Mouse (Mus musculus): Measurements from ENCODE around the gene Ndst4. TPM values are rescaled to one million over a fixed set of nuclear protein-coding genes. Genes with fewer than 3 reads are reported as not detected.

The Ndst4 gene
- total RNA-seq, 1 experiment from 2014 or later, result not detected

DNA sequence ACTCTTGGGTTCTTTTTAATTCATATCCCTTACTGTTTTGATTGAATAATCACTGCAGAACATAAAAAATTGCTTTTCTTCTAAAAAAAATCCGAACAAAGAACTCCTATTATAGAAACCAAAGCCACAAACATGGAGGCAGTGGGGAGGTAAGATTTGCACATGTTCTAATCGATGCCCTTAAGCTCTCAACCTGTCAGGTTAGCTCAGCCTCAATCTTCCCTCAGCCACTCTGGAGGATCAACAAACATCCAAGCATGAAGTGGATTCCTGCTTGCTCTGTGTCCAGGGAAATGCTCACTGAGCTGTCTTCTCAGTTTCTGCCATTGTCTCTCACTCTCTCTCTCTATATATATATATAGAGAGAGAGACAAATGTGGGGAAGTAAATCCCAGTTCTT is 283.7 kb downstream of the Ndst4 start:
- ATAC-seq (ENCODE audit: extremely low read depth, insufficient number of reproducible peaks, low FRiP score, poor library complexity, severe bottlenecking), result no peak

DNA sequence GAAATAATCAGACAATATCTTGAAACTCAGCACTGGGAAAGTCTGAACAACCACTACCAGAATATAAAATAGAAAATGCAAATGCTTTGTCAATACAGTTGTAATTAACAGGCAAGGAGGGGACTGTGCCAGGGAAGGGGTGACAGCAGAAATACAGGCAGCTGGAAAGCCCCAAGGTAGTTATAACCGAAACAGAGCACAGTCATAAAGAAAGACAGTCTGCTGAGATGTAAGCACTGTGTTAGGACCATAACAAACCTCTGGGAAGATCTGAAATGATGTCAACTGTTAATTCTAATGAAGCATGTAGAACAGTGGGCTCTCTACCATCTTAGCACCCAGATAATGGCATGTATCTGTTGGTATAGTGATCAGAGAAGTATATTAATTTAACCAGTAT is 287.1 kb downstream of the Ndst4 start:
- ATAC-seq (ENCODE audit: extremely low read depth, insufficient number of reproducible peaks, low FRiP score, poor library complexity, severe bottlenecking), result no peak

DNA sequence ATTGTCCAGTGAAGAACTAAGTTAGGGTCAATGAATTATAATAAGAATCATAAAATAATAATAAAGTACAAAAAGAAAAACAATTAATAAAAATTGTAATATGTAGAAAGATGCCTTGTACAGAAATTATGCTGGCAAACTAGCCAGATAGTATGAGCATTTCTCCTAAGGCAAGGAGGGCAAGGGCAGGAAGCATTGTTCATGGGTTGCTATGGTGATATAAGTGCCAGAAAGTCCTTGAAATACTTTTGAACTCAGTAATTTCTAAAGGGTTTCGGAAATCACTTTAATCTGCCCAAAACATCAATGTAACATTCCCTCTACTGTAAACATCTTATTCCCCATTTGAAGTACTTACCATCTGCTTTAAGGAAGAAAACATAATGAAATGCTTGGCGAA is 319.1 kb downstream of the Ndst4 start:
- no peak for ATAC-seq (ENCODE audit: extremely low read depth, insufficient number of reproducible peaks, low FRiP score, poor library complexity, severe bottlenecking)

DNA sequence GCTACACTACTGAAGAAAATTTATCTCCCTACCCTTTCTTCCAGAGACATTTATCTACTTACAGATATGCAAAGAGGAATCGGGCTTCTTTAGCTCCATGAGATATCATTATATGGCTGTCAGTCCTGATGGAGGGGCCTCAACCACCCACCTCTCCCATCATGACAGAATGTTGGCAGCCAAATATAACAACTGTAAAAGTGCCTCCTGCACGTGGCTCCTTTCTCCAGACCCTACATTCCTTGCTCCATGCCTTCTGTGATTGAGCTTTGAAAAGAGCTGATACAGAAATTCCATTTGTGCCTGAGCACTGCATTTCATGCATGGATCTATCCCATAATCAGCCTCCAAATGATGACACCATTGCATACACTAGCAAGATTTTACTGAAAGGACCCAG is 331.1 kb downstream of the Ndst4 start:
- no peak for ATAC-seq (ENCODE audit: extremely low read depth, insufficient number of reproducible peaks, low FRiP score, poor library complexity, severe bottlenecking)

DNA sequence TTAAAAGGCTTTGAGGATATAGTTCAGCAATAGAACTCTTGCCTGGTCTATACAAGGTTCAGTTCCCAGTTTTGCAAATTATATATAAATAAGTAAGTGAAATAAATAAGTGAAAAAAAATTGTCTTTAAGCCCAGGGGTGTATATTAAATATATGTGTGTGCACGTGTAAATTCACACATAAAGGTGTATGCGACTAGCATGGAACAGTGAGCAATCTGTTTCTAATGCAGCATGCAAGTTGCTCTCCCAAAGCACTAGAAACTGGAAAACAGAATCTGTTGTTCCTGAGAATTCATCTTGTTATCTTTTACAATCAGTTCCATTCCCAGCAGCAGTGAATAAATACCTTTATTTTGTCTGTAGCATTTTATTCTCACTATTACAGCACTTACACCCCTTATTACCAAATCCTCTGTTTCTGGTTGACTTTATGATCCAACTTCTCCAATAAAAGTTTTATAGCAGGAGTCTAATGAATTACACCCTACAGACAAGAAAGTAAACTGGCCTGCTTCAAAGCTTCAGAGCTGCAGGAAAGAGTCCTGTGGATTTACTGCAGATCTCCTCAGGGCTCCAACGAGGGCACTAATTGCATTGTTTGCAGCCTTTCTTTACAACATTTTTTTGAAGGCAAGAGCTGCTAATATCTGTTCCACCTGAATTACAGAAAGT is 340.7 kb downstream of the Ndst4 start:
- no peak for ATAC-seq (ENCODE audit: extremely low read depth, insufficient number of reproducible peaks, low FRiP score, poor library complexity, severe bottlenecking)

DNA sequence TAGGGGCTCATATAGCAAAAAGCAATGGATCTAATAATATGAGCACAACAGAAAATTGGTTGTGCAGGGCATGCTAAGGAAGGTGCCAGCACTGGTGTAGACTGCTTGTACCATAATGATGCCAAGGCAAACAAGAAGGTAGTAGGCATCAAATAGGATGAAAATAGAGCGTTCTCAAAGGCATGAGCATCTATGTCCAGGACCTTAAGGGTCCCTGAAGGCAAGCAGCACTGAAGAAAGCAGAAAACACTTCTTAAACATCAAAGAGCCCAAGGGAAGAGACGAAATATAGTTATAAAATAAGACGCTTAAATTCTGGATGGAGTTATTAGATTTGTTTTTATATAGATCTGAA is 341.2 kb downstream of the Ndst4 start:
- ATAC-seq (ENCODE audit: extremely low read depth, insufficient number of reproducible peaks, low FRiP score, poor library complexity, severe bottlenecking), result no peak

DNA sequence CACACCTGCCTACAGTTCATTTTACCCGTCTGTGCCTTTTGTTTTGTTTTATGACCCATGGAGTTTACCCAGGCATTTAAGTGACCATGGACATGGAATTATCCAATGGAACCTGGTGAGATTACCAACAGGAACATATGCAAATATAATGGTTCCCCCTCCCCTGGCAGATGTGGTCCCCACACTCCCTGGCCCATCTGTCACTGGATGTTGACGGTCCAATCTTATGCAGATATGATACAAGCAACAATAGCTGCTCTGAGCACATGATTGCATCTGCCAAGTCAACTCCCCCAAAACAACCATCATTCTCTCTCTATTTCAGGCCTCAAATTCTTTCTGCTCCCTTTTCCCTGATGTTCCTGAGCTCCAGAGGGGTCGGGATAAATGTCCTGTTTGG is 342.5 kb downstream of the Ndst4 start:
- ATAC-seq (ENCODE audit: extremely low read depth, insufficient number of reproducible peaks, low FRiP score, poor library complexity, severe bottlenecking), result no peak

DNA sequence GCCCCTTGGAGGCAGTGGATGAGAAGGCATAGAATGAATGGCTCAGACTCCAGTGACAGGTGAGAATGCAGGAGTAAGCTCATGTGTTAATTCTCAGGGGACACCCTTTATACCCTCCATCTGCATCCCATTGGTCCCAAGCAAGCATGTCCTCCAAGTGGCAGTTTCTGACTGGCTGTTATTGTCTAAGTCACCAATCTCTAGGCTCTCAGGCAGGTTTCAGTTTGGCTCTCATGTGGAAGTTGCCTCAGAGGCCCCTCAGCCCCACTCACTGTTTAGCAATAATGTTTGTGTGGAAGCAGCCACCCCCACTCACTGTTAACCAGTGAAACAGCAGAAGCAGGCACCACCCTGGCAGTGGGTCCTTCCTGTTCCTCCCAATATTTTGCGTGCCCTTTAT is 353.0 kb downstream of the Ndst4 start:
- no peak for ATAC-seq (ENCODE audit: extremely low read depth, insufficient number of reproducible peaks, low FRiP score, poor library complexity, severe bottlenecking)

DNA sequence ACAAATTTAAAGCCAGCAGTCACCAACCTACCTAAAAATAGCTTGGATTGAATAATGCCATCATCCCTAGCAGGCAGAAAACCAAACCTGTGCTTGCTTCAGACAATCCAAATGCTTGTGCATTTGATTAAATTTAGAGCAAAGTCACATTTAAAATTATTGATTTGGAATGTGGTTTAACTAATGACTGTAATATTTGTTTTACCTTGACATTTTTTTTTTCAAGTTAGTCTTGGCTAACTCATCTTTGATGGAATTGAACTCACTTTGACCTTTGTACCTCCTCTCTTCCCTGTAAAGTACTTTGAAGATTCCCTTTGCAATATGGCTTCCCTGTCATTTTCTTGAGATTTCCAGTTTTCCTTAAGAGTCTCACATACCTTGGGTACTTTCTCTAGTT is 356.8 kb downstream of the Ndst4 start:
- no peak for ATAC-seq (ENCODE audit: extremely low read depth, insufficient number of reproducible peaks, low FRiP score, poor library complexity, severe bottlenecking)

Data from neutrophil, adult 5-6 weeks (primary cell).